Mouse (Mus musculus): ENCODE data around the gene Rfng. TPM values are rescaled to one million over a fixed set of nuclear protein-coding genes. Genes with fewer than 3 reads are reported as not detected.
A peak's percentile ranks its signal among the peaks of the same experiment; 100 is the strongest.
"Not testable (repeated sequence)": the region's sequence is repeated elsewhere in the genome, so short reads cannot be mapped to it uniquely, and the experiment has no call there.

The Rfng gene
- polyA plus RNA-seq (2015; fragmentation: Nextera tagmentation; extraction: Ambion mirVana): 11.5 and 12.0 TPM in 2 replicates

- peak; percentile 83 for ATAC-seq (ENCODE audit: insufficient read depth)
- peaks cover 42% of the 10 kb centered on the region for H3K36me3 ChIP-seq (replicated peaks)
- H3K27ac ChIP-seq (replicated peaks): peak within 1 kb of the TSS; percentile 81
- no peaks in the 10 kb centered on the region for H3K9me3 ChIP-seq (replicated peaks)
- WGBS (ENCODE audit: insufficient replicate concordance): under 1% methylated on average over 92 of the region's 107 CpGs
- peak within 1 kb of the TSS; percentile 99 for H3K4me2 ChIP-seq
- no peaks in the 10 kb centered on the region for H3K27me3 ChIP-seq
- H3K4me3 ChIP-seq (replicated peaks): peak within 1 kb of the TSS; percentile 93
- H3K9ac ChIP-seq: peak within 1 kb of the TSS; percentile 86
- peaks cover 33% of the 10 kb centered on the region for H3K4me1 ChIP-seq (replicated peaks)
These were observed at the start of gene Rfng, which contains the start of gene Gps1 for GRCm38 (mm10) chr11:120784064-120784791. Rfng (minus strand) TSS chr11:120784207. Gps1 (plus strand) TSS chr11:120784272.

GRCm38 (mm10) chr11:120832962-120833361, 49.0 kb upstream of the Rfng start:
- H3K4me2 ChIP-seq; H3K9ac ChIP-seq; H3K36me3 ChIP-seq (replicated peaks); H3K4me3 ChIP-seq (replicated peaks); H3K27me3 ChIP-seq; H3K9me3 ChIP-seq (replicated peaks); H3K27ac ChIP-seq (replicated peaks): not testable (repeated sequence)
- 43% methylated on average over 5 of the region's 5 CpGs for WGBS (ENCODE audit: insufficient replicate concordance)
- 0 out of 2 replicates have a peak, but pooled peaks have one; percentile 22 for ATAC-seq (ENCODE audit: insufficient read depth)
- peaks cover 35% of the 10 kb centered on the region for H3K4me1 ChIP-seq (replicated peaks)

- Histone ChIP-seq H3K27me3 (no peaks in the 10 kb centered on the region), H3K27ac (replicated peaks) (no peak overlapping the region), H3K4me1 (replicated peaks) (peaks cover 35% of the 10 kb centered on the region), H3K4me2 (no peak overlapping the region), H3K4me3 (replicated peaks) (no peak overlapping the region), H3K9ac (no peak overlapping the region), H3K36me3 (replicated peaks) (no peaks in the 10 kb centered on the region), H3K9me3 (replicated peaks) (no peaks in the 10 kb centered on the region)
- ATAC-seq (ENCODE audit: insufficient read depth): no peak
- 70% methylated on average over 3 of the region's 3 CpGs for WGBS (ENCODE audit: insufficient replicate concordance)
These were observed 47.8 kb upstream of the Rfng start for GRCm38 (mm10) chr11:120831659-120832440.

- 74% methylated on average over 12 of the region's 12 CpGs for WGBS (ENCODE audit: insufficient replicate concordance)
- H3K4me1 ChIP-seq (replicated peaks): peaks cover 44% of the 10 kb centered on the region
- H3K4me2 ChIP-seq: no peak overlapping the region
- H3K4me3 ChIP-seq (replicated peaks): no peak overlapping the region
- no peaks in the 10 kb centered on the region for H3K36me3 ChIP-seq (replicated peaks)
- H3K27ac ChIP-seq (replicated peaks): no peak overlapping the region
- no peaks in the 10 kb centered on the region for H3K9me3 ChIP-seq (replicated peaks)
- H3K27me3 ChIP-seq: no peaks in the 10 kb centered on the region
- peak; percentile 4; the same call in 1 of the 2 replicates for ATAC-seq (ENCODE audit: insufficient read depth)
- H3K9ac ChIP-seq: no peak overlapping the region
These were observed 46.7 kb upstream of the Rfng start for GRCm38 (mm10) chr11:120830686-120831085.

- H3K36me3 ChIP-seq (replicated peaks): no peaks in the 10 kb centered on the region
- H3K4me3 ChIP-seq (replicated peaks): no peak overlapping the region
- 78% methylated on average over 10 of the region's 10 CpGs for WGBS (ENCODE audit: insufficient replicate concordance)
- no peak overlapping the region for H3K4me2 ChIP-seq
- no peak overlapping the region for H3K27ac ChIP-seq (replicated peaks)
- H3K9me3 ChIP-seq (replicated peaks): no peaks in the 10 kb centered on the region
- H3K27me3 ChIP-seq: no peaks in the 10 kb centered on the region
- ATAC-seq (ENCODE audit: insufficient read depth): no peak
- H3K9ac ChIP-seq: no peak overlapping the region
- H3K4me1 ChIP-seq (replicated peaks): peaks cover 51% of the 10 kb centered on the region
These were observed 45.9 kb upstream of the Rfng start for GRCm38 (mm10) chr11:120829757-120830532.

- WGBS (ENCODE audit: insufficient replicate concordance): 62% methylated on average over 4 of the region's 4 CpGs
- Histone ChIP-seq H3K27me3 (no peaks in the 10 kb centered on the region), H3K27ac (replicated peaks) (no peak overlapping the region), H3K4me3 (replicated peaks) (no peak overlapping the region), H3K4me2 (no peak overlapping the region), H3K9ac (no peak overlapping the region), H3K4me1 (replicated peaks) (peaks cover 55% of the 10 kb centered on the region), H3K36me3 (replicated peaks) (no peaks in the 10 kb centered on the region), H3K9me3 (replicated peaks) (no peaks in the 10 kb centered on the region)
- ATAC-seq (ENCODE audit: insufficient read depth): no peak
These were observed 44.4 kb upstream of the Rfng start for GRCm38 (mm10) chr11:120828416-120828815.

- Histone ChIP-seq H3K27ac (replicated peaks) (no peak overlapping the region), H3K4me1 (replicated peaks) (peaks cover 60% of the 10 kb centered on the region), H3K27me3 (no peaks in the 10 kb centered on the region), H3K9me3 (replicated peaks) (no peaks in the 10 kb centered on the region), H3K4me3 (replicated peaks) (no peak overlapping the region), H3K4me2 (no peak overlapping the region), H3K36me3 (replicated peaks) (peaks cover 10% of the 10 kb centered on the region), H3K9ac (no peak overlapping the region)
- WGBS (ENCODE audit: insufficient replicate concordance): 74% methylated on average over 8 of the region's 8 CpGs
- no peak for ATAC-seq (ENCODE audit: insufficient read depth)
These were observed 42.3 kb upstream of the Rfng start for GRCm38 (mm10) chr11:120826016-120826953.

GRCm38 (mm10) chr11:120825289-120825863, 41.4 kb upstream of the Rfng start:
- ATAC-seq (ENCODE audit: insufficient read depth): no peak
- H3K27me3 ChIP-seq: no peaks in the 10 kb centered on the region
- no peaks in the 10 kb centered on the region for H3K9me3 ChIP-seq (replicated peaks)
- H3K4me1 ChIP-seq (replicated peaks): peaks cover 59% of the 10 kb centered on the region
- H3K27ac ChIP-seq (replicated peaks): peak overlapping the region; percentile 80
- H3K36me3 ChIP-seq (replicated peaks): peaks cover 19% of the 10 kb centered on the region
- peak overlapping the region; percentile 76; the same call in 1 of the 2 replicates for H3K9ac ChIP-seq
- H3K4me3 ChIP-seq (replicated peaks): peak overlapping the region; percentile 69
- H3K4me2 ChIP-seq: peak overlapping the region; percentile 97
- WGBS (ENCODE audit: insufficient replicate concordance): 62% methylated on average over 4 of the region's 4 CpGs

GRCm38 (mm10) chr11:120824787-120825288, 40.8 kb upstream of the Rfng start:
- peak overlapping the region; percentile 97 for H3K4me2 ChIP-seq
- H3K4me1 ChIP-seq (replicated peaks): peaks cover 59% of the 10 kb centered on the region
- peak overlapping the region; percentile 76 for H3K9ac ChIP-seq
- H3K36me3 ChIP-seq (replicated peaks): peaks cover 24% of the 10 kb centered on the region
- H3K27me3 ChIP-seq: no peaks in the 10 kb centered on the region
- H3K27ac ChIP-seq (replicated peaks): peak overlapping the region; percentile 80
- no peak for ATAC-seq (ENCODE audit: insufficient read depth)
- no peaks in the 10 kb centered on the region for H3K9me3 ChIP-seq (replicated peaks)
- peak overlapping the region; percentile 69 for H3K4me3 ChIP-seq (replicated peaks)
- WGBS (ENCODE audit: insufficient replicate concordance): 2% methylated on average over 21 of the region's 21 CpGs

Measured in liver, embryonic 15.5 days (tissue).